Mouse (Mus musculus) CH12.LX (cell line): ENCODE results near the gene Zfp282. TPM values are rescaled to one million over a fixed set of nuclear protein-coding genes. Genes with fewer than 3 reads are reported as not detected.

Source experiments
- DNase-seq: peaks from one replicate; pipeline ENCODE4 v3.0.0-alpha.2; 2013; ENCODE audit errors: extremely low read depth
- H3K27ac ChIP-seq: 2 replicates; pipeline ENCODE4 v1.5.1; 2012; ENCODE audit warnings: low read depth, mild to moderate bottlenecking, control low read depth, moderate library complexity; ENCODE audit not compliant: insufficient read depth
- H3K27me3 ChIP-seq: replicated peaks from 2 replicates; pipeline ENCODE3; 2012; ENCODE audit warnings: inconsistent platforms
- H3K36me3 ChIP-seq, 2 experiments: replicated peaks in 1 of 2; 2 replicates each; pipeline versions ENCODE3 to v1.6.1; 2012; ENCODE audit warnings: inconsistent platforms in 1 of 2, low read length in 1 of 2, mild to moderate bottlenecking in 1 of 2, mixed read lengths in 1 of 2, moderate library complexity in 1 of 2; ENCODE audit not compliant: control insufficient read depth in 1 of 2, insufficient read depth in 1 of 2
- H3K4me1 ChIP-seq, 2 experiments: 2 replicates each; pipeline ENCODE4 v1.6.1; 2012; ENCODE audit warnings: inconsistent platforms in 1 of 2, moderate library complexity in 1 of 2; ENCODE audit not compliant: insufficient read depth in 2 of 2, control insufficient read depth in 1 of 2
- H3K4me2 ChIP-seq: 2 replicates; pipeline ENCODE4 v1.6.1; 2012; ENCODE audit warnings: low read depth, mild to moderate bottlenecking, control low read depth; ENCODE audit not compliant: poor library complexity, insufficient read depth, severe bottlenecking
- H3K4me3 ChIP-seq, 3 experiments: fragments of 150-350 bp in 1 of 3; sonication (generic) in 1 of 3; replicated peaks in 1 of 3; 2 replicates each; pipeline versions ENCODE3 to v1.5.1; 2011 to 2012; ENCODE audit warnings: low read depth in 2 of 3, low read length in 2 of 3, mild to moderate bottlenecking in 2 of 3, moderate library complexity in 2 of 3, control low read depth in 1 of 3, improper control_type of control experiment in 1 of 3, inconsistent platforms in 1 of 3, mixed read lengths in 1 of 3; ENCODE audit not compliant: poor library complexity in 1 of 3
- H3K79me2 ChIP-seq: replicated peaks from 2 replicates; pipeline ENCODE4 v1.6.1; 2012; ENCODE audit warnings: mild to moderate bottlenecking, moderate library complexity; ENCODE audit not compliant: control insufficient read depth, poor library complexity, insufficient read depth, severe bottlenecking; ENCODE audit errors: extremely low read depth
- H3K9ac ChIP-seq: 2 replicates; pipeline ENCODE4 v1.6.1; 2012; ENCODE audit warnings: low read depth, mild to moderate bottlenecking, control low read depth, moderate library complexity; ENCODE audit not compliant: insufficient read depth
- H3K9me3 ChIP-seq: replicated peaks from 2 replicates; pipeline ENCODE3; 2012; ENCODE audit warnings: low read length, inconsistent platforms, mixed read lengths
- CHD2 ChIP-seq: IDR thresholded peaks from 2 replicates; pipeline ENCODE4 v1.6.1; 2011; ENCODE audit warnings: low read length, improper control_type of control experiment
- CTCF ChIP-seq, 2 experiments: IDR thresholded peaks in 1 of 2; conservative IDR thresholded peaks in 1 of 2; 2 replicates each; pipeline ENCODE4 v1.5.1; 2011 to 2012; ENCODE audit warnings: low read depth in 2 of 2, low read length in 2 of 2, improper control_type of control experiment in 1 of 2, inconsistent platforms in 1 of 2, mild to moderate bottlenecking in 1 of 2, moderate library complexity in 1 of 2
- ELF1 ChIP-seq: IDR thresholded peaks from 2 replicates; pipeline ENCODE4 v1.6.1; 2014; ENCODE audit warnings: low read depth, mild to moderate bottlenecking, inconsistent platforms, low read length, improper control_type of control experiment
- EP300 ChIP-seq: IDR thresholded peaks from 2 replicates; pipeline ENCODE4 v1.6.1; 2011; ENCODE audit warnings: low read length, improper control_type of control experiment
- ETS1 ChIP-seq: conservative IDR thresholded peaks from 2 replicates; pipeline ENCODE4 v1.6.1; 2012; ENCODE audit warnings: low read depth, mild to moderate bottlenecking, inconsistent platforms, low read length, improper control_type of control experiment, moderate library complexity
- GABPA ChIP-seq: IDR thresholded peaks from 2 replicates; pipeline ENCODE4 v1.6.1; 2012; ENCODE audit warnings: low read depth, low read length, improper control_type of control experiment, inconsistent platforms; ENCODE audit not compliant: insufficient replicate concordance
- HCFC1 ChIP-seq: IDR thresholded peaks from 2 replicates; pipeline ENCODE4 v1.6.1; 2012; ENCODE audit warnings: low read depth, mild to moderate bottlenecking, inconsistent platforms, low read length, improper control_type of control experiment
- JUN ChIP-seq: IDR thresholded peaks from 2 replicates; pipeline ENCODE4 v1.6.1; 2011; ENCODE audit warnings: low read depth, mild to moderate bottlenecking, low read length, improper control_type of control experiment, moderate library complexity; ENCODE audit not compliant: insufficient read depth
- JUND ChIP-seq: conservative IDR thresholded peaks from 2 replicates; pipeline ENCODE4 v1.6.1; 2011; ENCODE audit warnings: low read depth, low read length, improper control_type of control experiment
- MAFK ChIP-seq: IDR thresholded peaks from 2 replicates; pipeline ENCODE4 v1.6.1; 2011; ENCODE audit warnings: low read length, improper control_type of control experiment; ENCODE audit not compliant: insufficient replicate concordance
- MAX ChIP-seq: IDR thresholded peaks from 2 replicates; pipeline ENCODE4 v1.6.1; 2011; ENCODE audit warnings: low read length, improper control_type of control experiment
- MAZ ChIP-seq: IDR thresholded peaks from 2 replicates; pipeline ENCODE4 v1.6.1; 2012; ENCODE audit warnings: low read depth, mild to moderate bottlenecking, inconsistent platforms, low read length, improper control_type of control experiment, moderate library complexity
- MEF2A ChIP-seq: IDR thresholded peaks from 2 replicates; pipeline ENCODE4 v1.6.1; 2014; ENCODE audit warnings: low read depth, mild to moderate bottlenecking, inconsistent platforms, low read length, improper control_type of control experiment, borderline replicate concordance
- MXI1 ChIP-seq: IDR thresholded peaks from 2 replicates; pipeline ENCODE4 v1.6.1; 2011; ENCODE audit warnings: mild to moderate bottlenecking, low read depth, low read length, improper control_type of control experiment
- MYC ChIP-seq: IDR thresholded peaks from 2 replicates; pipeline ENCODE4 v1.6.1; 2011; ENCODE audit warnings: low read depth, mild to moderate bottlenecking, improper control_type of control experiment, low read length
- NELFE ChIP-seq: IDR thresholded peaks from 2 replicates; pipeline ENCODE4 v1.6.1; 2011; ENCODE audit warnings: low read depth, low read length, improper control_type of control experiment
- NRF1 ChIP-seq: IDR thresholded peaks from 2 replicates; pipeline ENCODE4 v1.6.1; 2014; ENCODE audit warnings: low read depth, mild to moderate bottlenecking, inconsistent platforms, low read length, improper control_type of control experiment, moderate library complexity
- RAD21 ChIP-seq: IDR thresholded peaks from 2 replicates; pipeline ENCODE4 v1.6.1; 2011; ENCODE audit warnings: low read depth, mild to moderate bottlenecking, low read length, improper control_type of control experiment, moderate library complexity
- SMC3 ChIP-seq: IDR thresholded peaks from 2 replicates; pipeline ENCODE4 v1.6.1; 2011; ENCODE audit warnings: low read depth, low read length, improper control_type of control experiment
- UBTF ChIP-seq: IDR thresholded peaks from 2 replicates; pipeline ENCODE4 v1.6.1; 2012; ENCODE audit warnings: low read depth, mild to moderate bottlenecking, inconsistent platforms, low read length, improper control_type of control experiment, moderate library complexity
- USF1 ChIP-seq: IDR thresholded peaks from 2 replicates; pipeline ENCODE4 v1.6.1; 2014; ENCODE audit warnings: low read depth, mild to moderate bottlenecking, inconsistent platforms, low read length, improper control_type of control experiment
- ZKSCAN1 ChIP-seq: IDR thresholded peaks from 2 replicates; pipeline ENCODE4 v1.6.1; 2012; ENCODE audit warnings: low read depth, inconsistent platforms, low read length, improper control_type of control experiment, borderline replicate concordance
- ZMIZ1 ChIP-seq: IDR thresholded peaks from 2 replicates; pipeline ENCODE4 v1.6.1; 2012; ENCODE audit warnings: low read depth, mild to moderate bottlenecking, inconsistent platforms, low read length, improper control_type of control experiment
- ZNF384 ChIP-seq: IDR thresholded peaks from 2 replicates; pipeline ENCODE4 v1.6.1; 2012; ENCODE audit warnings: low read depth, low read length, improper control_type of control experiment, inconsistent platforms
- dilution Hi-C: fragments of 300-500 bp; cut with MboI; formaldehyde crosslinking; loops from 2 replicates; pipeline ENCODE4 v1.14.3; 2020; ENCODE audit warnings: low sequenced_read_pairs; ENCODE audit not compliant: extremely low pct_unique_long_range_greater_than_20kb, extremely low pct_ligation_motif_present
- in situ Hi-C: fragments of 300-500 bp; cut with MboI; formaldehyde crosslinking; loops from 3 replicates; pipeline ENCODE4 v1.14.3; 2019; ENCODE audit warnings: low sequenced_read_pairs, low pct_ligation_motif_present, low pct_unique_long_range_greater_than_20kb, mixed read lengths
- polyA plus RNA-seq: library from polyadenylated mRNA; unstranded; fragments of >175 nt; gene quantifications from 2 replicates; pipeline ENCODE4 v1.2.1, GENCODE M21; 2012; ENCODE audit warnings: low read depth; ENCODE audit not compliant: insufficient read length
- total RNA-seq, 2 experiments: library from RNA; depleted of rRNA; stranded (reverse); fragments of 300-350 nt in 1 of 2; fragments of >200 nt in 1 of 2; gene quantifications; 2 replicates each; pipeline ENCODE4 v1.2.3; 2012 to 2014

The Zfp282 gene
- total and polyA plus RNA-seq, 3 experiments = 10.9 to 15.0 (median 14.7) TPM

- Histone ChIP-seq H3K4me1 (peaks cover 0 to 12% of the 10 kb centered on the region in 2 experiments; a peak in 2 of 4 replicates), H3K36me3 (peaks cover 12 to 29% of the 10 kb centered on the region in 2 experiments), H3K9ac (no peak overlapping the region), H3K4me3 (no peak overlapping the region), H3K27ac (no peak overlapping the region), H3K79me2 (peaks cover 7% of the 10 kb centered on the region; the same call in 1 of the 2 replicates), H3K27me3 (no peaks in the 10 kb centered on the region)
- dilution Hi-C loops = no loop called here
- TF ChIP-seq MAZ (no peak), JUND (no peak), RAD21 (no peak), CHD2 (no peak), ELF1 (no peak), UBTF (no peak), MXI1 (no peak), EP300 (no peak), GABPA (no peak), USF1 (no peak), ZMIZ1 (no peak), ZKSCAN1 (no peak), NRF1 (no peak), SMC3 (no peak), JUN (no peak), MYC (no peak), NELFE (no peak), MAFK (no peak), MEF2A (no peak)
- TF ChIP-seq, all 38 proteins: peak for 0
- Histone ChIP-seq H3K4me2 (no peak overlapping the region), H3K9me3 (no peaks in the 10 kb centered on the region)
- in situ Hi-C loops = no loop called here
- DNase-seq = no peak
Observed at GRCm38 (mm10) chr6:47841077-47841476, 35.9 kb upstream of the Zfp282 start.

- Histone ChIP-seq H3K36me3 (peaks cover 12 to 31% of the 10 kb centered on the region in 2 experiments), H3K79me2 (peaks cover 4% of the 10 kb centered on the region; the same call in 1 of the 2 replicates), H3K4me2 (no peak overlapping the region), H3K9ac (no peak overlapping the region), H3K27ac (no peak overlapping the region), H3K27me3 (no peaks in the 10 kb centered on the region), H3K4me3 (no peak overlapping the region), H3K9me3 (no peaks in the 10 kb centered on the region), H3K4me1 (peaks cover 0 to 12% of the 10 kb centered on the region in 2 experiments; a peak in 2 of 4 replicates)
- dilution Hi-C loops = no loop called here
- DNase-seq = no peak
- in situ Hi-C loops = no loop called here
- no peak for TF ChIP-seq MAX
- TF ChIP-seq NRF1 = no peak
- TF ChIP-seq MAZ = no peak
- no peak for TF ChIP-seq HCFC1
- TF ChIP-seq MXI1 = no peak
- no peak for TF ChIP-seq ZNF384
- no peak for TF ChIP-seq CTCF (conservative IDR thresholded peaks at IDR 0.05 in 1 of 2, IDR thresholded peaks at IDR 0.05 in 1 of 2; ENCODE audit: low read depth in 2 of 2, low read length in 2 of 2)
- TF ChIP-seq MAFK = no peak
- TF ChIP-seq UBTF = no peak
- no peak for TF ChIP-seq ETS1
Observed at GRCm38 (mm10) chr6:47841831-47842230, 35.2 kb upstream of the Zfp282 start.
